Mouse (Mus musculus): ENCODE measurements at regions not wholly inside any gene's neighbourhood (a gene's known extent, or its start where the extent isn't known, plus 50 kb on each side); places are given as distances from the start of the nearest gene placed in this dataset.

DNA sequence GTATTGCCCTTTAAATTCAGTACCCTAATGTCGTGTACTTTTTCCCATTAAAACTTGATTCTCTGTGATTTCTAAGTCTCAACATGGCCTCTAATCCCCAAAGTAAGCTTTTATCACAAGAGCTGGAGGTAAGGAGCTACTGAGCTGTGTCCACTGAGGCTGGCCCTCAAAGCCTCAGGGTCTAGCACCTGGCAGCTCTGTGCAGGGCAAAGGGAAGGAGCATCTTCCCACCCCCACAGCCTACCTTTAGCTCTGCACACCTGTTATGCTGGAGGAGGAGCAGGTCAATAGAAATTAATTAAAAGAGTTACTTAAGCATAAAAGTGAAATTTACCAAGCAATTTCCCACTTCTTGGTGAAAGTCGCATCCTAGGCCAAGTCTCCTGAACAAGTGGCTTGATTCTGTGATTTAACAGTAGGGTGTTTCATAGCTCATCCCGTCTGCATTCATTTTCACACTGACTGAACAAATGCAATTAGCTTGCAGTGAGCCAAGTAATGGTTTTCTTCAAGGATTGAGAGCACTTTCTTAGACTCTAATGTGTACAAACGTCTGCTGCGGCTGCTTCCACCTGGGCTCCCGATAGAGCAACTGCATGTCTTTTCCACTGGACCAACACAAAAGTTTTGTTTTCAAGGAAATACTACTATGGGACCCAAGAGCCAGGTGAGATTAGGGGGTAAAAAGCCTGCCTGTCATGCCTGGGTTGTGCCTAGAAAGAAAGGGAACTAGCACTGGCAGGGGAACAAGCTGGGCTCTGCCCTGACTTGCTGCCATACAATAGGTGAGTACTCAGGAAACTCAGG, 50.6 kb upstream of the Dap start:
- DNase-seq (ENCODE audit: inconsistent age in 2 of 2, low spot score in 1 of 2): no peak
